Mouse (Mus musculus): Measurements from ENCODE around the gene Vldlr.

- TF ChIP-seq CTCF (IDR thresholded peaks at IDR 0.05; ENCODE audit: low read depth, low read length), result no peak
- no peak for TF ChIP-seq TAL1 (conservative IDR thresholded peaks at IDR 0.05; ENCODE audit: low read depth, low read length)
- no peak for TF ChIP-seq GATA1 (IDR thresholded peaks at IDR 0.05; ENCODE audit: borderline replicate concordance, low read length)
- TF ChIP-seq POLR2AphosphoS5 (IDR thresholded peaks at IDR 0.05; ENCODE audit: insufficient replicate concordance, low read depth, low read length), result no peak
Observed at GRCm38 (mm10) chr19:27273385-27273784, 57.1 kb downstream of the Vldlr start.

Data from G1E (cell line).